Mouse (Mus musculus) CH12.LX (cell line): Measurements from ENCODE around the gene Glipr1l2. TPM values are rescaled to one million over a fixed set of nuclear protein-coding genes. Genes with fewer than 3 reads are reported as not detected.
"Not testable (repeated sequence)": the region's sequence is repeated elsewhere in the genome, so short reads cannot be mapped to it uniquely, and the experiment has no call there.

Source experiments
- DNase-seq: peaks from one replicate; pipeline ENCODE4 v3.0.0-alpha.2; 2013; ENCODE audit errors: extremely low read depth
- H3K27ac ChIP-seq: 2 replicates; pipeline ENCODE4 v1.5.1; 2012; ENCODE audit warnings: low read depth, mild to moderate bottlenecking, control low read depth, moderate library complexity; ENCODE audit not compliant: insufficient read depth
- H3K27me3 ChIP-seq: replicated peaks from 2 replicates; pipeline ENCODE3; 2012; ENCODE audit warnings: inconsistent platforms
- H3K36me3 ChIP-seq, 2 experiments: replicated peaks in 1 of 2; 2 replicates each; pipeline versions ENCODE3 to v1.6.1; 2012; ENCODE audit warnings: inconsistent platforms in 1 of 2, low read length in 1 of 2, mild to moderate bottlenecking in 1 of 2, mixed read lengths in 1 of 2, moderate library complexity in 1 of 2; ENCODE audit not compliant: control insufficient read depth in 1 of 2, insufficient read depth in 1 of 2
- H3K4me1 ChIP-seq, 2 experiments: 2 replicates each; pipeline ENCODE4 v1.6.1; 2012; ENCODE audit warnings: inconsistent platforms in 1 of 2, moderate library complexity in 1 of 2; ENCODE audit not compliant: insufficient read depth in 2 of 2, control insufficient read depth in 1 of 2
- H3K4me2 ChIP-seq: 2 replicates; pipeline ENCODE4 v1.6.1; 2012; ENCODE audit warnings: low read depth, mild to moderate bottlenecking, control low read depth; ENCODE audit not compliant: poor library complexity, insufficient read depth, severe bottlenecking
- H3K4me3 ChIP-seq, 3 experiments: fragments of 150-350 bp in 1 of 3; sonication (generic) in 1 of 3; replicated peaks in 1 of 3; 2 replicates each; pipeline versions ENCODE3 to v1.5.1; 2011 to 2012; ENCODE audit warnings: low read depth in 2 of 3, low read length in 2 of 3, mild to moderate bottlenecking in 2 of 3, moderate library complexity in 2 of 3, control low read depth in 1 of 3, improper control_type of control experiment in 1 of 3, inconsistent platforms in 1 of 3, mixed read lengths in 1 of 3; ENCODE audit not compliant: poor library complexity in 1 of 3
- H3K79me2 ChIP-seq: replicated peaks from 2 replicates; pipeline ENCODE4 v1.6.1; 2012; ENCODE audit warnings: mild to moderate bottlenecking, moderate library complexity; ENCODE audit not compliant: control insufficient read depth, poor library complexity, insufficient read depth, severe bottlenecking; ENCODE audit errors: extremely low read depth
- H3K9ac ChIP-seq: 2 replicates; pipeline ENCODE4 v1.6.1; 2012; ENCODE audit warnings: low read depth, mild to moderate bottlenecking, control low read depth, moderate library complexity; ENCODE audit not compliant: insufficient read depth
- H3K9me3 ChIP-seq: replicated peaks from 2 replicates; pipeline ENCODE3; 2012; ENCODE audit warnings: low read length, inconsistent platforms, mixed read lengths
- BHLHE40 ChIP-seq: IDR thresholded peaks from 2 replicates; pipeline ENCODE4 v1.6.1; 2011; ENCODE audit warnings: mild to moderate bottlenecking, low read depth, low read length, improper control_type of control experiment
- CTCF ChIP-seq, 2 experiments: IDR thresholded peaks in 1 of 2; conservative IDR thresholded peaks in 1 of 2; 2 replicates each; pipeline ENCODE4 v1.5.1; 2011 to 2012; ENCODE audit warnings: low read depth in 2 of 2, low read length in 2 of 2, improper control_type of control experiment in 1 of 2, inconsistent platforms in 1 of 2, mild to moderate bottlenecking in 1 of 2, moderate library complexity in 1 of 2
- E2F4 ChIP-seq: IDR thresholded peaks from 2 replicates; pipeline ENCODE4 v1.6.1; 2011; ENCODE audit warnings: low read depth, low read length, improper control_type of control experiment; ENCODE audit not compliant: insufficient replicate concordance
- ELF1 ChIP-seq: IDR thresholded peaks from 2 replicates; pipeline ENCODE4 v1.6.1; 2014; ENCODE audit warnings: low read depth, mild to moderate bottlenecking, inconsistent platforms, low read length, improper control_type of control experiment
- JUND ChIP-seq: conservative IDR thresholded peaks from 2 replicates; pipeline ENCODE4 v1.6.1; 2011; ENCODE audit warnings: low read depth, low read length, improper control_type of control experiment
- MAFK ChIP-seq: IDR thresholded peaks from 2 replicates; pipeline ENCODE4 v1.6.1; 2011; ENCODE audit warnings: low read length, improper control_type of control experiment; ENCODE audit not compliant: insufficient replicate concordance
- MAZ ChIP-seq: IDR thresholded peaks from 2 replicates; pipeline ENCODE4 v1.6.1; 2012; ENCODE audit warnings: low read depth, mild to moderate bottlenecking, inconsistent platforms, low read length, improper control_type of control experiment, moderate library complexity
- MEF2A ChIP-seq: IDR thresholded peaks from 2 replicates; pipeline ENCODE4 v1.6.1; 2014; ENCODE audit warnings: low read depth, mild to moderate bottlenecking, inconsistent platforms, low read length, improper control_type of control experiment, borderline replicate concordance
- MXI1 ChIP-seq: IDR thresholded peaks from 2 replicates; pipeline ENCODE4 v1.6.1; 2011; ENCODE audit warnings: mild to moderate bottlenecking, low read depth, low read length, improper control_type of control experiment
- MYC ChIP-seq: IDR thresholded peaks from 2 replicates; pipeline ENCODE4 v1.6.1; 2011; ENCODE audit warnings: low read depth, mild to moderate bottlenecking, improper control_type of control experiment, low read length
- NELFE ChIP-seq: IDR thresholded peaks from 2 replicates; pipeline ENCODE4 v1.6.1; 2011; ENCODE audit warnings: low read depth, low read length, improper control_type of control experiment
- NRF1 ChIP-seq: IDR thresholded peaks from 2 replicates; pipeline ENCODE4 v1.6.1; 2014; ENCODE audit warnings: low read depth, mild to moderate bottlenecking, inconsistent platforms, low read length, improper control_type of control experiment, moderate library complexity
- PAX5 ChIP-seq: IDR thresholded peaks from 2 replicates; pipeline ENCODE4 v1.6.1; 2012; ENCODE audit warnings: low read length, inconsistent platforms, mixed read lengths
- RAD21 ChIP-seq: IDR thresholded peaks from 2 replicates; pipeline ENCODE4 v1.6.1; 2011; ENCODE audit warnings: low read depth, mild to moderate bottlenecking, low read length, improper control_type of control experiment, moderate library complexity
- RCOR1 ChIP-seq: conservative IDR thresholded peaks from 2 replicates; pipeline ENCODE4 v1.6.1; 2012; ENCODE audit warnings: low read depth, mild to moderate bottlenecking, inconsistent platforms, low read length, improper control_type of control experiment
- SIN3A ChIP-seq: IDR thresholded peaks from 2 replicates; pipeline ENCODE4 v1.6.1; 2012; ENCODE audit warnings: low read length, improper control_type of control experiment, inconsistent platforms
- SMC3 ChIP-seq: IDR thresholded peaks from 2 replicates; pipeline ENCODE4 v1.6.1; 2011; ENCODE audit warnings: low read depth, low read length, improper control_type of control experiment
- USF2 ChIP-seq: conservative IDR thresholded peaks from 2 replicates; pipeline ENCODE4 v1.6.1; 2011; ENCODE audit warnings: low read depth, low read length, improper control_type of control experiment
- ZNF384 ChIP-seq: IDR thresholded peaks from 2 replicates; pipeline ENCODE4 v1.6.1; 2012; ENCODE audit warnings: low read depth, low read length, improper control_type of control experiment, inconsistent platforms
- dilution Hi-C: fragments of 300-500 bp; cut with MboI; formaldehyde crosslinking; loops from 2 replicates; pipeline ENCODE4 v1.14.3; 2020; ENCODE audit warnings: low sequenced_read_pairs; ENCODE audit not compliant: extremely low pct_unique_long_range_greater_than_20kb, extremely low pct_ligation_motif_present
- in situ Hi-C: fragments of 300-500 bp; cut with MboI; formaldehyde crosslinking; loops from 3 replicates; pipeline ENCODE4 v1.14.3; 2019; ENCODE audit warnings: low sequenced_read_pairs, low pct_ligation_motif_present, low pct_unique_long_range_greater_than_20kb, mixed read lengths
- polyA plus RNA-seq: library from polyadenylated mRNA; unstranded; fragments of >175 nt; gene quantifications from 2 replicates; pipeline ENCODE4 v1.2.1, GENCODE M21; 2012; ENCODE audit warnings: low read depth; ENCODE audit not compliant: insufficient read length
- total RNA-seq, 2 experiments: library from RNA; depleted of rRNA; stranded (reverse); fragments of 300-350 nt in 1 of 2; fragments of >200 nt in 1 of 2; gene quantifications; 2 replicates each; pipeline ENCODE4 v1.2.3; 2012 to 2014

Gene Glipr1l2
- total RNA-seq (2012; rRNA removed), result not detected in 2 replicates
- total RNA-seq (2014; rRNA removed), result not detected in 2 replicates
- polyA plus RNA-seq, result not detected in 2 replicates

GRCm38 (mm10) chr10:112083157-112083556 lies at the start of gene Glipr1l2:
Gene Glipr1l2 (plus strand): TSS chr10:112083354.
- Histone ChIP-seq H3K27me3 (no peaks in the 10 kb centered on the region), H3K36me3 (no peaks in the 10 kb centered on the region), H3K9me3 (no peaks in the 10 kb centered on the region), H3K9ac (no peak within 1 kb of the TSS), H3K79me2 (no peaks in the 10 kb centered on the region), H3K4me2 (no peak within 1 kb of the TSS)
- dilution Hi-C loops (no loop called here), in situ Hi-C loops (no loop called here)
- TF ChIP-seq CTCF (conservative IDR thresholded peaks at IDR 0.05 in 1 of 2, IDR thresholded peaks at IDR 0.05 in 1 of 2; ENCODE audit: low read depth in 2 of 2, low read length in 2 of 2), result no peak
- no peak for TF ChIP-seq MAFK
- TF ChIP-seq, all 38 proteins: peak for 0
- Histone ChIP-seq H3K27ac (no peak within 1 kb of the TSS), H3K4me3 (no peak within 1 kb of the TSS), H3K4me1 (no peaks in the 10 kb centered on the region)
- no peak for DNase-seq

GRCm38 (mm10) chr10:112043523-112043922 lies 39.6 kb upstream of the Glipr1l2 start:
- H3K36me3 ChIP-seq, H3K9ac ChIP-seq, dilution Hi-C loops, H3K4me1 ChIP-seq, H3K27me3 ChIP-seq, H3K9me3 ChIP-seq, H3K79me2 ChIP-seq, H3K4me2 ChIP-seq, in situ Hi-C loops, H3K27ac ChIP-seq, DNase-seq, H3K4me3 ChIP-seq: not testable (repeated sequence)

- H3K9me3 ChIP-seq, H3K36me3 ChIP-seq, DNase-seq, dilution Hi-C loops, H3K27me3 ChIP-seq, H3K79me2 ChIP-seq, H3K27ac ChIP-seq, H3K9ac ChIP-seq, in situ Hi-C loops, H3K4me1 ChIP-seq, H3K4me2 ChIP-seq, H3K4me3 ChIP-seq: not testable (repeated sequence)
These were observed 38.9 kb upstream of the Glipr1l2 start for GRCm38 (mm10) chr10:112044283-112044682.

GRCm38 (mm10) chr10:112051220-112051619 lies 31.9 kb upstream of the Glipr1l2 start:
- H3K4me3 ChIP-seq, result no peak overlapping the region
- no peaks in the 10 kb centered on the region for H3K36me3 ChIP-seq
- in situ Hi-C loops, result no loop called here
- dilution Hi-C loops, result no loop called here
- H3K9ac ChIP-seq, result no peak overlapping the region
- H3K9me3 ChIP-seq, result no peaks in the 10 kb centered on the region
- H3K79me2 ChIP-seq, result no peaks in the 10 kb centered on the region
- no peak overlapping the region for H3K27ac ChIP-seq
- peak; percentile 48 for DNase-seq
- H3K4me1 ChIP-seq, result peaks cover 0 to 4% of the 10 kb centered on the region in 2 experiments; a peak in 2 of 4 replicates
- no peak overlapping the region for H3K4me2 ChIP-seq
- no peaks in the 10 kb centered on the region for H3K27me3 ChIP-seq
- no peak for TF ChIP-seq ELF1
- TF ChIP-seq SMC3, result peak; percentile 77
- no peak for TF ChIP-seq BHLHE40
- no peak for TF ChIP-seq MYC
- no peak for TF ChIP-seq NELFE
- TF ChIP-seq JUND, result no peak
- TF ChIP-seq NRF1, result no peak
- TF ChIP-seq ZNF384, result no peak
- no peak for TF ChIP-seq USF2
- no peak for TF ChIP-seq MXI1
- peak; percentile 74 for TF ChIP-seq RAD21
- no peak for TF ChIP-seq E2F4
- TF ChIP-seq MAZ, result no peak
- no peak for TF ChIP-seq PAX5
- TF ChIP-seq RCOR1, result no peak
- peak in 1 of 2 experiments; percentile 66; a peak in 2 of 4 replicates for TF ChIP-seq CTCF (conservative IDR thresholded peaks at IDR 0.05 in 1 of 2, IDR thresholded peaks at IDR 0.05 in 1 of 2; ENCODE audit: low read depth in 2 of 2, low read length in 2 of 2)
- no peak for TF ChIP-seq MEF2A
- no peak for TF ChIP-seq SIN3A
